Mouse (Mus musculus): Measurements from ENCODE around the gene Actn4. TPM values are rescaled to one million over a fixed set of nuclear protein-coding genes. Genes with fewer than 3 reads are reported as not detected.
"Not testable (repeated sequence)": the region's sequence is repeated elsewhere in the genome, so short reads cannot be mapped to it uniquely, and the experiment has no call there.

The Actn4 gene
- total RNA-seq, 2 experiments from 2014 or later: 236 to 261 TPM

DNA sequence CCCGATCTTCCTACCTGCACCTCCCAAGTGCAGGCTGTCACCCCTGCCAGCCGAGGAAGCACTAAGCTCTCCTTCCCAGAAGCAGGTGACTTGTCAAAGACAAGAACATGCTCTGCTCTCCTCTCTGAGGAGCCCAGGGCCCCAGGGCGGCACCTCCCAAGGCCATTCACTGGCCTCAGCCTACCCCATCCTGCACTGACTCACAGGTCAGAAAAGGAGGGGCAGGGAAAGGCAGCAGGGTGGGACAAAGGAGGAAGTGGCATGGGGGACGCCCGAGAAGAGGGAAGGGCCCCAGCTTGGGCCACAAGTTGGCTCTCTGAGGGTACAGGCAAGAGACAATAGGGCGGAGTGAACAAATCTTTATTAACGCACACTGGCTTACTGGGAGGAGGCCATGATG is 8.9 kb upstream of the Actn4 start:
- no peak for DNase-seq

DNA sequence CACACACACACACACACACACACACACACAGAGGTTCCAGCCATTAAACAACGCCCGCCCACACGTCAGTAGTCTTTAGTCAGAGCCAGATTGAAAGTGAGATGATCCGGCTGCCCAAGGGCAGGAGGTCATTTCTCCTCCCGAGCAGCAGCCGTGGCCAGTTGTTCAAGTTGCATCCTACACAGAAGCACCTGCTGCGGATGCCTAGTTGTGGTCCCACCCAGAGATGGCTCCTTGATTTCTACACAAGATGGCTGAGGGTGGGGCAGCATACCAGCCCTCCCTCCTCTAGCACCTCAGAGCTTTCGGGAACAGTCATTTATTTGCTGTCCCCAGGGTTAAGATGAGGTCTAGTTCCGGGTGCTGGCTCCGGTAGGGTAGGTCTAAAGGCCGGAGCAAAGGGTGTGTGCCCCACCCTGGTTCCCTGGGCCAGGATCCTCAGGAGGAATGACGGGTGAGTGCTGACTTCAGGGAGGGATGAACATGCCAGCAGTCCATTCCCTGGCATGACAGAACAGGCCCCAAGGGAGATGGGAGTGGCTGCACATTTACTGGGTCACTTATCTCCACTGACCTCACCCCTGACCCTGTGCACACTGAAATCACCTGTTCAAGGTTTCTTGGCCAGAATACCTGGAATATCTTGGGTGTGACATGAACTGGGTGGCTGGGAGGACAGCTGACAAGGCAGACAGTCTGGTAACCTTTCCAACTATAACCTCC is 7.7 kb upstream of the Actn4 start:
- no peak for DNase-seq

DNA sequence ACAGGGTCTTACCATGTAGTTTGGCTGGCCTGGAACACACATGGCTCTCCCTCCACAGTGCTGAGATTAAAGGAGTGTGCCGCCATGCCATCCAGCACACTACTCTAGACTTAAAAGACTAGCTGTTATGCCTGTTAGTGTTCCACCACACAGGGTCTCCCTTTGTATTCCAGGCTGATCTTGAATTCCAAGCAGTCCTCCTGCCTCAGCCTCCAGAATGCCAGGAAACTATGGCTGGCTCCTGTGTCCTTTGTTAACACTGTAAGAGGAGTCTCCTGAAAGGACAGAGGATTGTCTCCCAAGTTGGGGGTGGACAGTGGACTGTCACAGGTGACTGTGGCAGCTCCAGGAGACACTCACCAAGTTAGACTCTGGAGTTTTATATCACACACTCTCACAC is 7.1 kb upstream of the Actn4 start:
- DNase-seq: no peak

DNA sequence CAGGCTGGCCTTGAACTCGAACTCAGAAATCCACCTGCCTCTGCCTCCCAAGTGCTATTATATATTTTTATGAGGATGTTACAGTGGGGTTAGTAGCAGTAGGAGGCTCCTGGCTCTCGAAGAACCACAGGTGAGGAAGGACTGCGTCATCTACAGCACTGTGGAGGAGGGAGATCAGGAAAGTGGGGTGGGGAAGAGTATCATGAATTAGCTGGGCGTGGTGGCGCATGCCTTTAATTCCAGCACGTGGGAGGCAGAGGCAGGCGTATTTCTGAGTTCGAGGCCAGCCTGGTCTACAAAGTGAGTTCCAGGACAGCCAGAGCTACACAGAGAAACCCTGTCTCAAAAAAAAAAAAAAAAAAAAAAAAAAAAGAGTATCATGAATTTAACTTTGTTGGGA is 6.0 kb upstream of the Actn4 start:
- not testable (repeated sequence) for DNase-seq

DNA sequence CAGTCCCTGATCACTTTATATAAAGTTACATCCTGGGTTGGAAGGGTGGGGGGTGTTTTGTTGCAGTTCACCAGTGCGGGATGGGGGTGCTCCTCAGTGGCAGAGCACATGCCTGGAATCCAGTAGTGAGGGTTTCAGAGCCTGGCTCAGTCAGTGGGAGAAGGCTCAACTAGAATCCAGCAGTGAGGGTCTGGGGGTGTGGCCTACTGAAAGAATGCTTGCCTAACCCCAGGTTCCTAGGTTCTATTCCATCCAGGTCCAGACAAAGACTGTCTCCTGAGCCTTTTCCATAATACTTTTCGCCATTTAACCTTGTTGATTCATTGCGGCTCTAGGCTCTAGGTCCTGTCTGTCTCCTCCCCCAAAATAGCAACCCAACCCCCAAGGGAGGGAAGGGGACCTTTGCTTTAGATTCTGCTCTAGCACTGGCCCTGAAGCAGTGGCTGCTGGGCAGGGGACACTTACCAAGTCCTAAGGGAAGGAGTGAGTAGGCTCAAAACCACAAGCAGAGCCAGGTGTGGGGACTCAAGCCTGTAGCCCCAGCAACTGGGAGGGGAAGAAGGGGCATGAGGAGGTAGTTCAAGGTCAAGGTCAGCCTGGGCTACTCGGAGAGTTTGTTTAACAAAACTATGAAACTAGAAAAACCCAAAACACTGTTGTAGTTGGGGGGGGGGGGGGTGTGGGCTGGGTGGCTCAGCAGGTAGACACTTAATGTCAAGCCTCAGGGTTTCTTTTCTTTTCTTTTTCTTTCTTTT is 4.8 kb upstream of the Actn4 start:
- peak; percentile 75 for DNase-seq

DNA sequence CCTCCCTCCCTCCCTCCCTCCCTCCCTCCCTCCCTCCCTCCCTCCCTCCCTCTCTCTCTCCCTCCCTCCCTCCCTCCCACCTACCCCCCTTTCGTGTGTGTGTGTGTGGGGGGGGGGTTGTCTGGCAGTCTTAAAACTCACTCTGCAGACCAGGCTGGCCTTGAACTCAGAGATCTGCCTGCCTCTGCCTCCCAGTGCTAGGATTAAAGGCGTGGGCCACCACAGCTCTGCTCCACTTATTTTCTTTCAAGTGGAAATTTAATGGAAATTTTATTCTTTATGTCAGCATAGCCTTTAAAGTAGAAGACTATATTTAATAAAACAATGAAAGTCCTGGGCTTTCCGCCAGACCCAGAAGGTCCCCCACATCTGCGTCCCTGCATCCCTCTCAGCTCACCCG is 4.0 kb upstream of the Actn4 start:
- DNase-seq: no peak

DNA sequence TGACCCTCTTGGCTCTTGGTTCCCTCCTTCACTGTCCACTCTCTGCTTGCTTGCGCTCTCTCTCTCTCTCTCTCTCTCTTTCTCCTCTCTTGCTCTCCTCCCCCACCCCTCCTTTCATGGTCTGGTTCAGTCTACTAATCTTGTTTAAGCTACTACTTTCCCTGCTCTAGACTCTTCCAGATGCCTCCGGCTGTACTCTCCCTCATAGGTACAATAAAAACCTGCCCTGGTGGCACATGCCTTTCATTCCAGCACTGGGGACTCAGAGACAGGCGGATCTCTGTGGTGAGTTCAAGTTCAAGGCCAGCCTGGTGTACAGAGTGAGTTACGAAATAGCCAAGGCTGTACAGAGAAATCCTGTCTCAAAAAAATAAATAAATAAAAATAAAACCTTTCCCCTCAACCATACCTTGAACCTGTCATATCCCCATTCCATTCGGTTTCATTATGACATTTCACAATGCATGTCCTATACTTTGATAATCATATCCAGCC is 3.3 kb upstream of the Actn4 start:
- no peak for DNase-seq

DNA sequence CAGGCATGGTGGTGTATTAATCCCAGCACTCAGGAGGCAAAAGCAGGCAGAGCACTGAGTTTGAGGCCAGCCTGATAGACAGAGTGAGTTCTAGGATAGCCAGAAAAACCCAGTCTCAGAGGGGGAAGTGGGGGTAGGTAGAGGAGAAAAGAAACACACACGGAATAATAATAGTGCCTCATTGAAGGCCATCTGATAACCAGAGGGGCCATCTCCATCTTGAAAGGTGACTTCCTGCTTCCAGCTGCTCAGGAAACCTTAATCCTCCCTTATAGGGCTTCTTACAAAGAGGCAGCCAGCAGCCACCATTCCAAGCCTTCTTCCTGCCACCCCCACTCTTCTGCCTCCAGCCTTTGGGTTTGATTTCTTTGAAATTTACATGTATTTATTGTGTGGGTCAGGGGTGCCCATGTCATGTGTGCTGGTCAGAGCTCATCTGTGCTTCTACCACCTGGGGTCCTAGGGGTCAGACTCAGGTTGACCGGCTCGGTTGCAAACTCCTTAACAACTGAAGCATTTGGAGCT is 1.3 kb upstream of the Actn4 start:
- DNase-seq: no peak

DNA sequence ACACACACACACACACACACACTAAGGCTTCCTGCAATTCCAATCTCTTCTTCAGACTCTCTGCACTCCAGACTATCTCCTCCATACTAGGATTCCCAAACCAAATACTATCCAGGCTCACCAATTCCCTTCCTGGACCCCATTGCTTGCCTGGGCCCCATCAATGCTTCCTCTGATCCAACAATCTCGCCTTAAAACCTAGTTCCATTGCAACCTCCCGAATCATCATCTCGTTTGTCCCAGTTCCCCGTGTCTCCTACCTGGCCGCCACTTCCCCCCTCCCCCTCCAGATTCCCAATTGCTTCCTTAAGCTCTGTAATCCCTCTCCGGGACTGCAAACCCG is 585 bp downstream of the Actn4 start:
- DNase-seq: no peak

DNA sequence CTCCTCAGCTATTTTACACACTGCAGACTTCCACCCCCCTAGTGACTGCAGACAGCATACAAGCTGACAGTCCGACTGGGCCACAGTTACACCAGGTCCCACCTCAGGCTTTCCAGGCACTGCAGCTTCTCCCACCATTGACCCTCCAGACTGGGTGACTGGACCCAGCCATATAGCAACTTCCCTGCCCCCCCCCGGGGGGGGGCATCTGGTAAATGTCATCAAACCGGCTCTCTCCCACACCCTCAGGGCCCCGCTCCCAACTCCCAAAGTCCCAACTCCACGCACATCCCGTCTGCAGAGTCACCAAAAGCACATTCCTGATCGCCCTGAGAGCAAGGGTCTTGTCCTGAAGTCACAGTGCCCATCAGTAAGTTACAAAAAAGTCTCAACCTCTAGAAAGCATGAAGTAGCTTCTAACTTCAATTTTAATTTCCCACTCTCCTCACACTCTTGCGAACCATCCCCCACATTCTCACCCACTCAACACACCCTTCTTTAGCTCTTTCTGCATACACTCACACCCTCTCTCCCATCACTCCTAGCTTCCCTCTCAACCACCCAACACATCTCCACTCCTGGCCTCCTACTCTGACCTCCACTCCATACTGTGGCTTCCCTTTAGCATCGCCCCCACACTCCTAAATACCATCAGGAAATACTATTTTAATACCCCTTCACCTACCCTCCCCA is 1.6 kb downstream of the Actn4 start:
- peak; percentile 42 for DNase-seq

DNA sequence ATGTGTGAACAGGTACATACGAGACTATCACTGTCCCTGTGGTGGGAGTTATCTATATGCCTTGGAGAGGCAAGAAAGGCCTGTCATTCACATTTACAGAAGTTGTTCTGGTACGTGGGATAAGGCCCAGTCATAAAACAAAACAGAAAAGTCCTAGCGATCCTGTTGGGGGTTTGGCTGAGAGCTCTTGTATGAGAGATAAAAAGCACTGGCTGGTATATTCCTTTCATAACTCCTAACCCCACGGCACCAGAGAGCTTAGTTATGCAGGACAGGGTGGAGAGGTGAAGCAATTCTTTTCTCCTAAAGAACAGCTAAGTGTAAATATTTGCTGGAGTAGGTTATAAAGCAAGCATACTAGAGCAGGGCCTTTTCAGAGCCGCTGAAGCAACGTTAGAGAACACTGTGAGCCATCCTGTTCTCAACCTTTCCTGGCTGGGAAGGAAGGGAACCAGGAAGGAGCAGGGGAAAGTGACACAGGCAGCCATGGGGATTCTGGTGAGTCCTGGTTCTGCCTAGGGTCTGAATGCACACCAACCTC is 2.6 kb downstream of the Actn4 start:
- DNase-seq: peak; percentile 38

DNA sequence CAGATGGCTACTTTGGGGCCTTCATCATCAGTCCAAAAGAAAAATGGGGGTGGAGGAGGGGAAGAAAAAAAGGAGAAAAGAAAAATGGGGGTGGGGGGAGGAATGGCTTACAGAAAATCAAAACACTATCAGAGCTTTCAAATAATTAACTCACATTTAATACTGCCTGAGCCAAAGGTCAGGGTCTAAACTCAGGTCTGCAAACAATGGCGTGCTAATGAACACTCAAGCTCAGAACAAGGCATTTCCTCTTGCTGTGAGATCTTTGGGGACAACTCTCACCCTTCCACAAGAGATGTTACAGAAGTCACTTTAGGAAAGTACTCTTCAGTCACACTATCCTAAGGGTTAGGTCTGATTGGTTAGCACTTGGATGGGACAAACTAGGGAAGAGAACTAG is 3.4 kb downstream of the Actn4 start:
- no peak for DNase-seq

DNA sequence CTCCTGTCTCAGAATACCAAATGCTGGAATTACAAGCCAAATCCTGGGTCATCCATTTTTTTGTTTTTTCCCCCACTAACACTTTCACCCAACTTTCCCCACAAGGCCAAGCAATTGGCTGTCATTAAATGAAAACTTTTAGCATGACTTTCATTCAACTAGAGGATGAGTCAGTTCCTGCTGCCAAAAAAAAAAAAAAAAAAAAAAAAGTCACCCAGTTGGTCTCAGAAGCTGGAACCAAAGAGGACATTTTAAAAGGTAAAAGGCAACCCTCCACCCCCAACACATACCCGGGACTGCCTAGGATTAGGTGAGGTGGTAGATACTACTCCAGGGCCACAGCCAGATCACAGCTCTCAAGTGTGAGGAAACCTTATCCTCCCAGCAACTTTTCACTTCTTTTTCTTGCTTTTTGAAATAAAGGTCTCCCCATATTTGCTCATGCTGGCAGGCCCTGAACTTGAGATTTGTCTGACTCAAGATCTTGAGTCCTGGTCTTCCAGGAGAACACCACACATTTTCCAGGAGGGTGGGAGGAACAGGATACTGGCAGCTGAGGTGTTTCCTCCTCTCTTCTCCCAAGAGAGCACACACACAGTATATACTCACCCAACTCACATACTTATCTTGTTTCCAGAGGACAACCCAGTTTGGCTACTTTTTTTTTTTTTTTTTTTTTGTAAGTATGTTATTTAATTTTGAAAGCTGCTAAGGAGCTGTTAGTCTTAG is 4.0 kb downstream of the Actn4 start:
- no peak for DNase-seq

DNA sequence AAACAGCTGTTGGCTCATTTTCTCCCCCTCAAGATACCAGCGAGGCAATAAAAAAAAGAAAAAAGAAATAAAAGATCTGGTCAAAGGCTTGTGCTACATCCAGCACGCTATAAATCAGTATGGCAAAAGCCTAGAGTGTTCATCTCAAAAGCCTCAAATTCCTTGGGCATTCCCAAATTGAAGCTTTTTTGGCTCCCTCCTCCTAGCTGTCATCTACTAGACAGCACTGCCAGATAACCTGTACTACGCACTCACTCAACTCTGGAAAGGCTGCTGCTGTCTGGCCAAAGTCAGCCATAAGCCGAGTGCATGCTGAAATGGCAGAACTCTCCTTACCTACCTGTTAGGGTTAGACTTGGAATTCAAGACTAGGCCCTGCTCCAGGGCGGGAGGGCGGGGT is 4.9 kb downstream of the Actn4 start:
- no peak for DNase-seq

DNA sequence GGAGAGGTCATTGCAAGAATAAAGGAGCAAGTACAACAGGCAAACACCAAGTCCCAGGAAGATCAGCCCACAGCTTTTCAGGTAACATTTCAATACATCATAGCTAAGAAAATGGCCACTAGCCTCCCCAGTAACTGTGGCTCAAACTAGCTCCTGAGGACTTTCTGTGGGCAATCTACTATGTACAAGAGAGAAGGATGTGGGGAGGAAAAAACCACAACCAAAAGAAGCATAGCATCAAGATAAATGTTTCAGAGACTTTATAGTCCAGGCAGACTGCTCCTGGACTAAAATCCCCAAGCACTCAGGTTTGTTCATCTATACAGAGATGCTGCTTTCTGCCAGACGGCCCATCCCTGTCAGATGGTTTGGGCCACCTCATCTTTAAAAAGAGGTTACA is 5.9 kb downstream of the Actn4 start:
- DNase-seq: no peak

DNA sequence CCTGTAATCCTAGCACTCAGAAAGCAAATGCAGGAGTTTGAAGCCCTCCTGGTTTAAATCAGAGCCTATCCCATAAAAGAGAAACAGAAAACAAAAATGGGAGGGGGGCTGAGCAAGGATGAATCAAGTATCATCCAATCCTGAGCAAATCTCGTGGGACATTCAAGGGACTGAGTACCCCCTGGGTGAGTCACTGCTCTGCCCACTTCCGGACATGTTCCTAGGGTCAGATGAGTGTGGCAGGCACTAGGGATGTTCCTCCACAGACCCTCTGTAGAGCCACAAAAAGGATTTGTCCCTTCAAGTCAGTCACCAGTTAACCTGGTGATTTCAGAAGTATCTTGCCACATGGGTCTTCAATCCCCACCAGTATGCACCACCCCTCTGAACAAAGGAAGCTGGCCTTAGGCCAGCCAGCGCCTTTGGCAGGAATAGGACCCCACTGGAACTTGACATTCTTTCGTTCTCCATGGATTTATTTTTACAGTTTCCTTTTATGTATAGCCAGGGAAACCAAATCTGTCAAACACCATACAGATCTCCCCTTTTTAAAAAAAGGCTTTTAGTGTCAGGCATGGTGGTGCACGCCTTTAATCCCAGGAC is 6.7 kb downstream of the Actn4 start:
- no peak for DNase-seq

DNA sequence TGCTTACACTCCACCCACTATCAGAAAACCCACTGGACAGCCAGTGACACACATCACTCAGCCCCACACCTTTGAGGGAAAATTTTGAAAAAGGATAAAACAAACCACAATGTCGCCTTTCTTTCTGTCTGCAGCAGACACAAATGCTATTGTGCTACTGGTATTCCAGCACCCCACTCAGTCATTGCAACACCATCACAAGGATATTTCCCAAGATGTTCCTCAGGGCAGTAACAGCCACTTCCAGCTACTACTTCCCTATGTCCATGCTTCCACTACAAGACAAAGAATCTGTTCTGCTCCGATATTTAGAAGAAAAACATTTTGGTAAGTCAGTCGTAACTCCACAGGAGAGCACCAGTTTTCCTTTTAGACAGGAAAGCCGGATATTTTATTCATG is 7.4 kb downstream of the Actn4 start:
- peak; percentile 30 for DNase-seq

DNA sequence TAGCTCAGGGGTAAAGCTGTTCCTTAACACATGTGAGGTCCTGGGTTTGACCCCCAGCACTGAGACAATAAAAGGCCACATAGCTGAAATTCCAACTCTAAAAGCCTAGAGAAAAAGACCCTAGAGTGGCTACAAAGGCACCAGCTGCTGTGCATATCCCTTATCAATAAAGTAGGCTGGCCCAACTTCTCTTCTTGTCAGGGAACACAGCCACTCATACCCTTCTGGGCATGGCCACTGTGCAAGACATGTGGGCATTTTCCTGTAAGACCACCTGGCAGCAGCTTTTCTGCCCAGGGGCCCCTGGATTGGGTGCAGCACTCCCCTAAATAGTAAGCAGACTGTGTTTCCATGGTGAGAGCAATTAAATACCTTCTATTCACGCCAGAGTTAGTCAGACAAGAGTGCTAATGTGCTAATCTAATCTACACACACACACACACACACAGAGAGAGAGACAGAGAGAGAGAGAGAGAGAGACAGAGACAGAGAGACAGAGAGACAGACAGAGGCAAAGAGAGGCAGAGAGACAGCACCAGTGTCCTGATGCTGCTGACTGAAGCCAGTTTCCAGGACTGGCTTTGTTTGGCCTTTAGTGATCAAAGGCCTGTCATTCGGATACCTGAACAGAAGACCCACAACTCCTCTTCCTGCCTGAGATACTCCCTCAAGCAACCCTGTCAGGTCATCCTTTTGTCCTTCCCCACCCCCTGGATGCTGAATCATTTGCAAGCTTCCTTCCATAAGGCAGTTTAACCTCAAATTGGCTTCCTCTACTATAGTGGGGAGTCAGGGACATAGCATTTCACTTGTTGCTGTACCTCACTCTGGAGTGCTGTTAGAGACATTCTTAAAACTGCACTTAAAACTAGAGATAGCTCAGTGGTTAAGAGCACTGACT is 8.4 kb downstream of the Actn4 start:
- DNase-seq: no peak

DNA sequence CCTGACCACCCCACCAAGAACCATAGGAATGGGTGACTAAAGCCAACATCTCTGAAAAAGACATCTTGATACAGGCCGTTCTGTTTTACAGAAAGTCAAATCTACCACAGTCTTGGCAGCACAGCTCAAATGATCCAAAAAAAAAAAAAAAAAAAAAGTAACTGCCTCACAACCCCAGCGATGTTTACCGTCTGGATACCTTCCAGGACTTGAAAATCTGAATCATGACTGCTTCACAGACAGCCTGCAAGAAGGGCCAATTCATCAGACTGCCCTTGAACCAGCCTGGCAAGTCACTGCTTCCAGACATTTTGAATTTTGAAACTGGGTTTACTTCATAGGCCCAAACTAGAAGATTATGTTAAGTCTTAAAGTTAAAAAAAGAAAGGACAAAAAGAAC is 9.4 kb downstream of the Actn4 start:
- peak; percentile 72 for DNase-seq

DNA sequence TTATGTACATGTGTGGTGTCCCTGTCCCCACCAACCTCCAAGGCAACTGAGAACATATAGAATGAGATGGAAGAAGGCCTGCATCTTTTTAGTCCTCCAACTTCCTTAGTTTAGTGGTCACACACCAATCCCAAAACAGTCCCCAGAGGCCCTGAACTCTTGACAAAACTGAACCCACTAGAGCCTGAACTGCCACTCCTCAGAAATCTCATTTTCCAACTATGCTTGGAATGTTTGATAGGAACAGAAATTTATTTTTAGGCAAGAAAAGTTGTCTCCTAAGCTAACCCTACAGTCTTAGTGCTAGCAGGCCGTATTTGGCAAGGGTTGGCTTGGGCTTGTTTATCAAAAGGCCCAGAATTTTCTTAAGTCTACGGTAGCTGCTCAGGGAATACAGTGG is 10.4 kb downstream of the Actn4 start:
- DNase-seq: no peak
